Mouse (Mus musculus): ENCODE data around the gene Tcf7l2. TPM values are rescaled to one million over a fixed set of nuclear protein-coding genes. Genes with fewer than 3 reads are reported as not detected.

Tcf7l2 gene
- polyA plus RNA-seq, 1 experiment from 2014 or later, result 150 TPM

- Histone ChIP-seq H3K4me1 (replicated peaks; ENCODE audit: control insufficient read depth, insufficient read depth, low read length) (peaks cover 10% of the 10 kb centered on the region), H3K27ac (ENCODE audit: low read depth, low read length) (no peak overlapping the region), H3K36me3 (ENCODE audit: control insufficient read depth, insufficient read depth, low read length) (no peaks in the 10 kb centered on the region), H3K4me3 (ENCODE audit: low read depth, low read length) (no peak overlapping the region), H3K9me3 (ENCODE audit: control insufficient read depth, low read length) (no peaks in the 10 kb centered on the region), H3K27me3 (ENCODE audit: control insufficient read depth, insufficient read depth, low read length) (peaks cover 2% of the 10 kb centered on the region; the same call in 1 of the 2 replicates), H3K9ac (ENCODE audit: low read length) (no peak overlapping the region), H3K4me2 (ENCODE audit: low read depth, low read length, severe bottlenecking) (no peak overlapping the region)
- DNase-seq (ENCODE audit: low spot score) (no peak), ATAC-seq (replicated peaks; ENCODE audit: low FRiP score) (no peak)
- WGBS, result 74% methylated on average over 3 of the region's 3 CpGs
Observed at GRCm38 (mm10) chr19:55876501-55876900, 134.9 kb downstream of the Tcf7l2 start.

- ATAC-seq (replicated peaks; ENCODE audit: low FRiP score), result peak; percentile 93
- Histone ChIP-seq H3K4me2 (ENCODE audit: low read depth, low read length, severe bottlenecking) (no peak overlapping the region), H3K27me3 (ENCODE audit: control insufficient read depth, insufficient read depth, low read length) (peaks cover 2% of the 10 kb centered on the region; the same call in 1 of the 2 replicates), H3K36me3 (ENCODE audit: control insufficient read depth, insufficient read depth, low read length) (no peaks in the 10 kb centered on the region), H3K9ac (ENCODE audit: low read length) (no peak overlapping the region), H3K4me1 (replicated peaks; ENCODE audit: control insufficient read depth, insufficient read depth, low read length) (peaks cover 10% of the 10 kb centered on the region), H3K4me3 (ENCODE audit: low read depth, low read length) (no peak overlapping the region), H3K9me3 (ENCODE audit: control insufficient read depth, low read length) (no peaks in the 10 kb centered on the region), H3K27ac (ENCODE audit: low read depth, low read length) (no peak overlapping the region)
- peak; percentile 88 for DNase-seq (ENCODE audit: low spot score)
- WGBS, result 6% methylated on average over 7 of the region's 7 CpGs
Observed at GRCm38 (mm10) chr19:55877404-55877915, 135.8 kb downstream of the Tcf7l2 start.

GRCm38 (mm10) chr19:55880664-55881359 is 139.2 kb downstream of the Tcf7l2 start:
- no peak for DNase-seq (ENCODE audit: low spot score)
- Histone ChIP-seq H3K4me1 (replicated peaks; ENCODE audit: control insufficient read depth, insufficient read depth, low read length) (peaks cover 21% of the 10 kb centered on the region), H3K9me3 (ENCODE audit: control insufficient read depth, low read length) (no peaks in the 10 kb centered on the region), H3K9ac (ENCODE audit: low read length) (no peak overlapping the region), H3K4me2 (ENCODE audit: low read depth, low read length, severe bottlenecking) (no peak overlapping the region), H3K27me3 (ENCODE audit: control insufficient read depth, insufficient read depth, low read length) (peaks cover 2% of the 10 kb centered on the region; the same call in 1 of the 2 replicates), H3K36me3 (ENCODE audit: control insufficient read depth, insufficient read depth, low read length) (no peaks in the 10 kb centered on the region), H3K27ac (ENCODE audit: low read depth, low read length) (no peak overlapping the region), H3K4me3 (ENCODE audit: low read depth, low read length) (no peak overlapping the region)
- 63% methylated on average over 13 of the region's 13 CpGs for WGBS
- ATAC-seq (replicated peaks; ENCODE audit: low FRiP score), result no peak

- Histone ChIP-seq H3K9ac (ENCODE audit: low read length) (no peak overlapping the region), H3K27ac (ENCODE audit: low read depth, low read length) (no peak overlapping the region), H3K4me2 (ENCODE audit: low read depth, low read length, severe bottlenecking) (no peak overlapping the region), H3K4me1 (replicated peaks; ENCODE audit: control insufficient read depth, insufficient read depth, low read length) (peaks cover 18% of the 10 kb centered on the region), H3K9me3 (ENCODE audit: control insufficient read depth, low read length) (no peaks in the 10 kb centered on the region), H3K36me3 (ENCODE audit: control insufficient read depth, insufficient read depth, low read length) (no peaks in the 10 kb centered on the region), H3K4me3 (ENCODE audit: low read depth, low read length) (no peak overlapping the region), H3K27me3 (ENCODE audit: control insufficient read depth, insufficient read depth, low read length) (no peaks in the 10 kb centered on the region)
- WGBS, result 45% methylated on average over 14 of the region's 14 CpGs
- no peak for ATAC-seq (replicated peaks; ENCODE audit: low FRiP score)
- DNase-seq (ENCODE audit: low spot score), result no peak
Observed at GRCm38 (mm10) chr19:55886536-55886935, 144.9 kb downstream of the Tcf7l2 start.

GRCm38 (mm10) chr19:55891692-55892183 is 150.1 kb downstream of the Tcf7l2 start:
- ATAC-seq (replicated peaks; ENCODE audit: low FRiP score) (no peak), DNase-seq (ENCODE audit: low spot score) (no peak)
- no peaks in the 10 kb centered on the region; the same call in 1 of the 2 replicates for H3K27me3 ChIP-seq (ENCODE audit: control insufficient read depth, insufficient read depth, low read length)
- H3K9ac ChIP-seq (ENCODE audit: low read length), result no peak overlapping the region
- H3K9me3 ChIP-seq (ENCODE audit: control insufficient read depth, low read length), result no peaks in the 10 kb centered on the region
- peak overlapping the region; percentile 43; the same call in 1 of the 2 replicates for H3K27ac ChIP-seq (ENCODE audit: low read depth, low read length)
- WGBS, result 27% methylated on average over 9 of the region's 9 CpGs
- H3K4me2 ChIP-seq (ENCODE audit: low read depth, low read length, severe bottlenecking), result no peak overlapping the region
- no peaks in the 10 kb centered on the region for H3K36me3 ChIP-seq (ENCODE audit: control insufficient read depth, insufficient read depth, low read length)
- peaks cover 40% of the 10 kb centered on the region for H3K4me1 ChIP-seq (replicated peaks; ENCODE audit: control insufficient read depth, insufficient read depth, low read length)
- H3K4me3 ChIP-seq (ENCODE audit: low read depth, low read length), result no peak overlapping the region

- peak overlapping the region; percentile 19 for H3K4me3 ChIP-seq (ENCODE audit: low read depth, low read length)
- H3K4me2 ChIP-seq (ENCODE audit: low read depth, low read length, severe bottlenecking), result peak overlapping the region; percentile 18; the same call in 1 of the 2 replicates
- DNase-seq (ENCODE audit: low spot score) (no peak), ATAC-seq (replicated peaks; ENCODE audit: low FRiP score) (no peak)
- 30% methylated on average over 11 of the region's 11 CpGs for WGBS
- H3K27ac ChIP-seq (ENCODE audit: low read depth, low read length), result peak overlapping the region; percentile 9; the same call in 1 of the 2 replicates
- H3K9me3 ChIP-seq (ENCODE audit: control insufficient read depth, low read length), result no peaks in the 10 kb centered on the region
- H3K9ac ChIP-seq (ENCODE audit: low read length), result peak overlapping the region; percentile 20; the same call in 1 of the 2 replicates
- H3K36me3 ChIP-seq (ENCODE audit: control insufficient read depth, insufficient read depth, low read length), result no peaks in the 10 kb centered on the region
- peaks cover 55% of the 10 kb centered on the region for H3K4me1 ChIP-seq (replicated peaks; ENCODE audit: control insufficient read depth, insufficient read depth, low read length)
- no peaks in the 10 kb centered on the region; the same call in 1 of the 2 replicates for H3K27me3 ChIP-seq (ENCODE audit: control insufficient read depth, insufficient read depth, low read length)
Observed at GRCm38 (mm10) chr19:55893557-55893956, 151.9 kb downstream of the Tcf7l2 start.

- Histone ChIP-seq H3K27me3 (ENCODE audit: control insufficient read depth, insufficient read depth, low read length) (peaks cover 3% of the 10 kb centered on the region; the same call in 1 of the 2 replicates), H3K9me3 (ENCODE audit: control insufficient read depth, low read length) (no peaks in the 10 kb centered on the region), H3K9ac (ENCODE audit: low read length) (no peak overlapping the region), H3K36me3 (ENCODE audit: control insufficient read depth, insufficient read depth, low read length) (no peaks in the 10 kb centered on the region), H3K27ac (ENCODE audit: low read depth, low read length) (peak overlapping the region; percentile 27; the same call in 1 of the 2 replicates), H3K4me3 (ENCODE audit: low read depth, low read length) (no peak overlapping the region), H3K4me1 (replicated peaks; ENCODE audit: control insufficient read depth, insufficient read depth, low read length) (peaks cover 60% of the 10 kb centered on the region), H3K4me2 (ENCODE audit: low read depth, low read length, severe bottlenecking) (peak overlapping the region; percentile 32; the same call in 1 of the 2 replicates)
- ATAC-seq (replicated peaks; ENCODE audit: low FRiP score) (no peak), DNase-seq (ENCODE audit: low spot score) (no peak)
- WGBS, result 16% methylated on average over 9 of the region's 9 CpGs
Observed at GRCm38 (mm10) chr19:55894396-55894795, 152.8 kb downstream of the Tcf7l2 start.

GRCm38 (mm10) chr19:55895317-55895716 is 153.7 kb downstream of the Tcf7l2 start:
- Histone ChIP-seq H3K4me1 (replicated peaks; ENCODE audit: control insufficient read depth, insufficient read depth, low read length) (peaks cover 54% of the 10 kb centered on the region), H3K4me3 (ENCODE audit: low read depth, low read length) (peak overlapping the region; percentile 29), H3K27ac (ENCODE audit: low read depth, low read length) (peak overlapping the region; percentile 60), H3K4me2 (ENCODE audit: low read depth, low read length, severe bottlenecking) (peak overlapping the region; percentile 55), H3K9me3 (ENCODE audit: control insufficient read depth, low read length) (no peaks in the 10 kb centered on the region), H3K27me3 (ENCODE audit: control insufficient read depth, insufficient read depth, low read length) (peaks cover 3% of the 10 kb centered on the region; the same call in 1 of the 2 replicates), H3K9ac (ENCODE audit: low read length) (peak overlapping the region; percentile 61), H3K36me3 (ENCODE audit: control insufficient read depth, insufficient read depth, low read length) (no peaks in the 10 kb centered on the region)
- DNase-seq (ENCODE audit: low spot score) (peak; percentile 89), ATAC-seq (replicated peaks; ENCODE audit: low FRiP score) (peak; percentile 74)
- under 1% methylated on average over 27 of the region's 27 CpGs for WGBS

Measured in forebrain, embryonic 11.5 days (tissue).